Mouse (Mus musculus): ENCODE results near the gene 6430531B16Rik.

Gene 6430531B16Rik

GRCm38 (mm10) chr7:139978278-139978892 lies at the start of gene 6430531B16Rik:
TSS of gene 6430531B16Rik (minus strand) at chr7:139978755.
- DNase-seq (ENCODE audit: low read depth, low spot score): peak; percentile 91

DNA sequence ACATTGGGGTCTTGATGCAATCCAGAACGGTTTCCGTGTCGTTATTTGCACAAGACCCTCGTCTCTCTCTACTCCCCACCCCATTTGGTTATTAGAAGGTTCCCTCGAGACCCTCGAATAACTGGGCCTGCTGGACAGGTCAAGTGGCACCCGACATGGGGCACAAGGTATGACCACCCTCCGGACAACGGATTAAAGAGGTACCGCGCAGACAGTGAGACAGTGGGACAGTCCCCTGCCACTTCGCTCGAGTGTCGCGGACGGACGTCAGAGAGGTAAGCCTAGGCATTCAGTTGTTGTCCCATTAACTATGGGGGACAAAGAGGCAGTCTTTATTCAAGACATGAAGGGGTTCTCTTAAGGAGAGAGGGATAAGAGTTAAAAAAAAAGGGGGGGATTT lies 32.8 kb upstream of the 6430531B16Rik start:
- DNase-seq (ENCODE audit: low read depth, low spot score): no peak

DNA sequence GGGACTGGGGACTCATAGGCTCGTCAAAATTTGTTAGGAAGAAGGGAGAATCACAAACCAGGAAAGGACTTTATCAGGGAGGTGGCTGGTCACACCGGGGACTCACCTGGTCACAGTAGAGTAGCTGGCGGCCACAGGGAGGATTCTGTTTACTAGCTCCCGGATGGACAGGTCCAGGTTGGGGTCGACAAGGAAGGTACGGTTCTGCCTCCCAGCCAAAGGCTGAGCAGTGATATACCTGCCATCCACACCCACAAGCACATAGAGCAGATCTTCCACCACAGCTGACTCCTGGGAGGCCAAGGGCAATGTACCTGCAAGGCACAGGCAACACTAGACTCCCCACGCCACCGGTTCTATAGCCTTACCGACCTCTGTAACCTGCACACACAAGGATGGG lies 29.2 kb upstream of the 6430531B16Rik start:
- DNase-seq (ENCODE audit: low read depth, low spot score): no peak

GRCm38 (mm10) chr7:140006861-140007611 lies 28.5 kb upstream of the 6430531B16Rik start:
- no peak for DNase-seq (ENCODE audit: low read depth, low spot score)

GRCm38 (mm10) chr7:140004666-140005065 lies 26.1 kb upstream of the 6430531B16Rik start:
- DNase-seq (ENCODE audit: low read depth, low spot score): no peak

DNA sequence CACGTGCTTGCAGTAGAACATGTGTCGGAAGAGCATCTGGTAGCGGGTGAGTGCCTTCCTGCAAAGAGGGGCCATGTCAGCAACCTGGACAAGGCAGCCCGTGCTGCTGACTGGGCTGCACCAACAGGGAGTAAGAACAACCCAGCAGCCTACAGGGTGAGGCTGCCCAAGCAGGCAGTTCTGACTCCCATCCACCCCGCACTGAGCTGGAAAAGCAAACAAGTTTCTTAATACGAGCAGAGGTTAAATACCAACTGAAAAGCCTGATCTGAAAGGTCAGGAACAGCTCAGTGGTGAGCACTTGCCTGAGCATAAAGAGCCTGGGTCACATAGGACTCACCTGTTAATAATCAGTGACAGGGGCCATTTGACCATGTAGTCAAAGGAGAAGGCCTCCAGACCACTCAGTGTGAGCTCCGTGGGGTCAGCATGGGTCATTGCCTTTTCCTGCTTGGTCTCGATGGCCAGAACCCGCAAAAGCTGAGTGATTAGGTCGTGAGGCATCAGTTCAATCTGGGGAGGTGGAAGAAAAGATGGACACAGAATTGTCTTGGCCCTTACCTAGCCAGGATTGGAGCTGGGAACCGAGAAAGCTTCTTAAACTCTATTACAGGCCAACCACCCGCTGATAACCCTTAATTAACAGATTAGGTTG lies 22.7 kb upstream of the 6430531B16Rik start:
- DNase-seq (ENCODE audit: low read depth, low spot score): no peak

DNA sequence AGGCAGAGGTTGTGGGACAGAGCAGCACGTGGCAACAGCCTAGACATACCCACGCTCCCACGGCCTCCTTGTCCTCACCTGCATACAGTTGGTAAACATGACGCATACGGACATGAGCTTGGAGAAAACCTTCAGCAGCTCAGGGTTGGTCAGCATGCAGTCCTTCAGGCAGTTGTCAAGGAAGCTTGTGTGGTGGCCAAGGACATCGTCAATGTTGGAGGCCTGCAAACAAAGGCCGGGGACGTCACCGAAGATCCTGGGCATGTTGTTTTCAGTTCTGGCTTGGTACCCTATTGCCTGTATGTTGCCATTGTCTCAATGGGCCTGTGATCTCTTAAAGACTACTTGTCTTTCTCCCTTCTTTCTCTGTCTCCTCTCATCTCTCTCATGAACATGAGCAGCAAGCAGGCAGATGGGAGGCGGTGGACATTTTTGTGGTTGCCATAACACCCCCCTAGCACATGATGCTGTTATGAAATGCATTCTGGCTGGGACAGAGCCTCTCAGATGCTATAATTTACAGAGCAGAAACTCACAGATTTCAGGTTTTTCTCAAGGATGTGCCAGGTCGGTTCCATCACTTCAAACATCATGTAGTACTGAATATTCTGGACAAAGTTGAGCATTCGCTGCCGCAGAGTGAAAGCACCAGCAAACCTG lies 20.3 kb upstream of the 6430531B16Rik start:
- no peak for DNase-seq (ENCODE audit: low read depth, low spot score)

DNA sequence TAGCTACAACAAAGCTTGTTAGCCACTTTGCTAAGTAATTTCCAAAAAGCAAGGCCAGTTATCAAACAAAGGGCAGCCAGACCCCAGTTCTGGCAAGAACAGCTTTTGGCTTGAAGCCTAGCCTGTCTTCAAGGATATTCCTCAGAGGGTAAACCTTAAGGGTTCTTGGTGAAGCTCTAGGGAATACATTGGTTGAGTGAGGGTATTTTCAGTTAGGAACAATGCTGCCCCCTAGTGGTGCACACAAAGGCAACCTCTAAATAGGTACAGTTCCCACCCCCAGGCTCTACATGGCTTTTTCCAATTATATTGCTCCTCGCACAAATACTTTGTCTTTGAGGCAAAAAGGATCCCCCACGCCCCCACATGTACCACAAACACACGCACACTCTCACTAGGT lies 16.1 kb upstream of the 6430531B16Rik start:
- peak; percentile 85 for DNase-seq (ENCODE audit: low read depth, low spot score)

- no peak for DNase-seq (ENCODE audit: low read depth, low spot score)
Measured at GRCm38 (mm10) chr7:139994202-139994601, 15.6 kb upstream of the 6430531B16Rik start.

- DNase-seq (ENCODE audit: low read depth, low spot score): no peak
Measured at GRCm38 (mm10) chr7:139993532-139993931, 15.0 kb upstream of the 6430531B16Rik start.

- peak; percentile 65 for DNase-seq (ENCODE audit: low read depth, low spot score)
Measured at GRCm38 (mm10) chr7:139992406-139992805, 13.9 kb upstream of the 6430531B16Rik start, which contains the start of gene Adam8. TSS of gene Adam8 (minus strand) at chr7:139992562.

GRCm38 (mm10) chr7:139990864-139991394 lies 12.4 kb upstream of the 6430531B16Rik start:
- no peak for DNase-seq (ENCODE audit: low read depth, low spot score)

- no peak for DNase-seq (ENCODE audit: low read depth, low spot score)
Measured at GRCm38 (mm10) chr7:139988272-139988671, 9.7 kb upstream of the 6430531B16Rik start.

- no peak for DNase-seq (ENCODE audit: low read depth, low spot score)
Measured at GRCm38 (mm10) chr7:139984505-139984904, 6.0 kb upstream of the 6430531B16Rik start.

- DNase-seq (ENCODE audit: low read depth, low spot score): no peak
Measured at GRCm38 (mm10) chr7:139982058-139982457, 3.5 kb upstream of the 6430531B16Rik start.

DNA sequence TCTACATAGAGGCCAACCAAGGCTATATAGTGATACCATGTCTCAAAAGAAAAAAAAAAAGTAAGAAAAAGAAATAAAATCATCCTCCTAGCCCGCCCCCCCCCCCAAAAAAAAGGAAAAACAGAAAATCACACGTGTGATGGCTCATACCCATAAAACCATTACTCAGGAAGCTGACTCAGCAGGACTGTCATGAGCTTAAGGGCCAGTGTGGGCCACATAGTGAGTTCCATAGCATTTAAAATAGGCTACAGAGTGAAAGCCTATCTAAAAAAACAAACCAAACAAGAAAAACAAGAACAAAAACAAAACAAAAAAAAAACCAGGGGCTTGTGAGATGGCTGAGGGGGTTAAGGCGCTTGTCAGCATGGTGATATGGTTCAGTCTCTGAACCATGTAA lies 2.2 kb upstream of the 6430531B16Rik start:
- DNase-seq (ENCODE audit: low read depth, low spot score): no peak

- DNase-seq (ENCODE audit: low read depth, low spot score): no peak
Measured at GRCm38 (mm10) chr7:139979011-139979719, 610 bp upstream of the 6430531B16Rik start.

DNA sequence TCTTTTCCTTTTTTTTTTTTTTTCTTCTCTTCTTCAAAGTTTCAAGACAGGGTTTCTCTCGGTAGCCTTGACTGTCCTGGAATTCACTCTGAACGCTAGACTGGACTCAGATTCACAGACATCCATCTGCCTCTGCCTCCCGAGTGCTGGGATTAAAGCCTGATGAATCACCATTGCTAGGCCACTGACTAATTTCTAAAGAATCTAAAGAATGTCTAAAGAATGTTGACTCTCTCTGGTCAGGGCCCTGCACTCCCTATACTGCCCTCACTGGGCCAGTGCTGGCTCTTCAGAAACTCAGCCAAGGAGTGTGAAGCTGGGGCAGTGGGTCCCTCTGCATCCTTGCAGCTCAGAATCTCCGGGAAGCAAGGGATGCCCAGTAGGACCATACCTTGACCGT lies 3.1 kb downstream of the 6430531B16Rik start:
- DNase-seq (ENCODE audit: low read depth, low spot score): peak; percentile 38

- no peak for DNase-seq (ENCODE audit: low read depth, low spot score)
Measured at GRCm38 (mm10) chr7:139974307-139974706, 4.2 kb downstream of the 6430531B16Rik start.

GRCm38 (mm10) chr7:139972923-139973331 lies 5.6 kb downstream of the 6430531B16Rik start:
- peak; percentile 63 for DNase-seq (ENCODE audit: low read depth, low spot score)

DNA sequence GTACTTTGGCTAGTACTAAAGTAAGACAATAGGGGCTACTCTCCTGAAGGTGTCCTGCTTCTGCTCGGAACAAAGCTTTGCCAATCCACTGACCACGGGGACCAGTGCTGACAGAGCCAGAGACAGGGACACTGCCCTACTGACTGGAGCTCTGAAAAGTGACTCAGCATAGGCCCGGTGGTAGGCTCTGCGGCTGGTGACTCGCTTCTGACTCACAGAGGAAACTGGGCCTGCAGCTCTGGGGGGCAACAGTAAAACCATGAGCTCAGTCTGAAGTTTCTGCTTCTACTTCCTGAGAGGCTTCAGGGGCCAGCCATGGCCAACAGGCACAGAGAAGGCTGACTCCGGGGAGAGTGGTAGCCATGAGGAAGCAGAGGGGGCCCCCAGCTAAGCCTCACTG lies 7.1 kb downstream of the 6430531B16Rik start:
- no peak for DNase-seq (ENCODE audit: low read depth, low spot score)
